Mouse (Mus musculus): ENCODE results near the gene 4931406C07Rik. TPM values are rescaled to one million over a fixed set of nuclear protein-coding genes. Genes with fewer than 3 reads are reported as not detected.
"Not testable (repeated sequence)": the region's sequence is repeated elsewhere in the genome, so short reads cannot be mapped to it uniquely, and the experiment has no call there.

4931406C07Rik gene
- polyA plus RNA-seq, 1 experiment: 28.9 TPM

- Histone ChIP-seq H3K4me1 (ENCODE audit: control insufficient read depth, insufficient read depth, low read length) (peaks cover 3% of the 10 kb centered on the region; the same call in 1 of the 2 replicates), H3K27ac (ENCODE audit: insufficient read depth, low read length) (no peak overlapping the region), H3K4me3 (ENCODE audit: insufficient read depth, low read length) (no peak overlapping the region)
- no peak for TF ChIP-seq POLR2A (IDR thresholded peaks at IDR 0.05; ENCODE audit: extremely low read depth, insufficient read depth, low read length)
- TF ChIP-seq CTCF (IDR thresholded peaks at IDR 0.05; ENCODE audit: extremely low read depth, insufficient read depth, low read length): no peak
Measured at GRCm38 (mm10) chr9:15310179-15310578, 3.9 kb upstream of the 4931406C07Rik start.

- TF ChIP-seq CTCF (IDR thresholded peaks at IDR 0.05; ENCODE audit: extremely low read depth, insufficient read depth, low read length) (no peak), POLR2A (IDR thresholded peaks at IDR 0.05; ENCODE audit: extremely low read depth, insufficient read depth, low read length) (no peak)
- Histone ChIP-seq H3K4me3 (ENCODE audit: insufficient read depth, low read length) (no peak overlapping the region), H3K4me1 (ENCODE audit: control insufficient read depth, insufficient read depth, low read length) (peaks cover 3% of the 10 kb centered on the region; the same call in 1 of the 2 replicates), H3K27ac (ENCODE audit: insufficient read depth, low read length) (no peak overlapping the region)
Measured at GRCm38 (mm10) chr9:15309425-15309824, 3.2 kb upstream of the 4931406C07Rik start.

DNA sequence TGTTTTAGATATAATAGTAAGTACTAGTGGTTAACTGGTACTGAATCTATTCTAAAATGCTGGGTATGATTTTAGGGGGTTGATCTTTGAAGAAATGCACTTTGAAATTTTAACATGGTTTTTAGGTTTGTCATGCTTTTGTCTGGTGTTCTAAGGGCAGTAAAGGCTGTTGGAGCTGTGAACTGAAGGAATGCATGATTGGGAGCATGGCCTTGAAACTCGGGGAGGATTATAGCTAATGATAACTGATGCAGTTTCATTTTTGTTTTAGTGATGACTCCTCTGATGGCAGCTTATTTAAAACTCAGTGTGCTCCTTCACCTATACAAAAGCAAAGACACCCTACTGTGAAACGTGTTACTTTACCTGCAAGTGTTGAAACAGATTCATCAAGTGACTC lies 2.0 kb upstream of the 4931406C07Rik start:
- Histone ChIP-seq H3K4me3 (ENCODE audit: insufficient read depth, low read length) (no peak overlapping the region), H3K4me1 (ENCODE audit: control insufficient read depth, insufficient read depth, low read length) (peaks cover 3% of the 10 kb centered on the region; the same call in 1 of the 2 replicates), H3K27ac (ENCODE audit: insufficient read depth, low read length) (no peak overlapping the region)
- TF ChIP-seq POLR2A (IDR thresholded peaks at IDR 0.05; ENCODE audit: extremely low read depth, insufficient read depth, low read length): no peak
- no peak for TF ChIP-seq CTCF (IDR thresholded peaks at IDR 0.05; ENCODE audit: extremely low read depth, insufficient read depth, low read length)

DNA sequence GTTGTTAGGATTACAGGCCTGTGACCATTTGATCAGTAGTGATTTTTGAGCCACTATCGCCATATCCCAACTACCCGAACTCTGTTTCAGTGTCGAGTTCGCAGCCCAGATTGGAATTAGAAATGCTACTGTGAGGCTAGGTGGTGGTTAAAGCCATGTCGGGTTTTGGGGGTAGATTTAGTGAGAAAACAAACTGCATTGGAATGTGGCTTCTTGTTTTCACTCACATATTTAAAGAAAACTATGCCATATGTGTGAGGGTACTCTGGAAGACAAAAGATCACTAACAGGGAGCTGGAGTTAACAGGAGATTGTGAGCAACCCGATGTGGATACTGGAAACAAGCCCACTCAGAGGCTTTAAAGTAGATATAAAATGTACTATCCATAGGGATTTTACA lies 1.0 kb upstream of the 4931406C07Rik start:
- H3K27ac ChIP-seq (ENCODE audit: insufficient read depth, low read length): no peak overlapping the region
- peaks cover 3% of the 10 kb centered on the region; the same call in 1 of the 2 replicates for H3K4me1 ChIP-seq (ENCODE audit: control insufficient read depth, insufficient read depth, low read length)
- H3K4me3 ChIP-seq (ENCODE audit: insufficient read depth, low read length): no peak overlapping the region; the same call in 1 of the 2 replicates
- TF ChIP-seq CTCF (IDR thresholded peaks at IDR 0.05; ENCODE audit: extremely low read depth, insufficient read depth, low read length) (no peak), POLR2A (IDR thresholded peaks at IDR 0.05; ENCODE audit: extremely low read depth, insufficient read depth, low read length) (no peak)

- H3K4me1 ChIP-seq (ENCODE audit: control insufficient read depth, insufficient read depth, low read length): peaks cover 3% of the 10 kb centered on the region; the same call in 1 of the 2 replicates
Measured at GRCm38 (mm10) chr9:15305503-15306397, 498 bp downstream of the 4931406C07Rik start, which contains the start of gene Taf1d. Gene Taf1d, plus strand, starts transcription at chr9:15306214.

GRCm38 (mm10) chr9:15302881-15303280 lies 3.4 kb downstream of the 4931406C07Rik start:
- TF ChIP-seq CTCF (IDR thresholded peaks at IDR 0.05; ENCODE audit: extremely low read depth, insufficient read depth, low read length) (no peak), POLR2A (IDR thresholded peaks at IDR 0.05; ENCODE audit: extremely low read depth, insufficient read depth, low read length) (no peak)

More at GRCm38 (mm10) chr9:15305503-15306397, 498 bp downstream of the 4931406C07Rik start, which contains the start of gene Taf1d:
- TF ChIP-seq CTCF (IDR thresholded peaks at IDR 0.05; ENCODE audit: extremely low read depth, insufficient read depth, low read length) (no peak), POLR2A (IDR thresholded peaks at IDR 0.05; ENCODE audit: extremely low read depth, insufficient read depth, low read length) (peak; percentile 94)
- Histone ChIP-seq H3K4me3 (ENCODE audit: insufficient read depth, low read length) (peak within 1 kb of the TSS; percentile 82), H3K27ac (ENCODE audit: insufficient read depth, low read length) (peak within 1 kb of the TSS; percentile 84)

DNA sequence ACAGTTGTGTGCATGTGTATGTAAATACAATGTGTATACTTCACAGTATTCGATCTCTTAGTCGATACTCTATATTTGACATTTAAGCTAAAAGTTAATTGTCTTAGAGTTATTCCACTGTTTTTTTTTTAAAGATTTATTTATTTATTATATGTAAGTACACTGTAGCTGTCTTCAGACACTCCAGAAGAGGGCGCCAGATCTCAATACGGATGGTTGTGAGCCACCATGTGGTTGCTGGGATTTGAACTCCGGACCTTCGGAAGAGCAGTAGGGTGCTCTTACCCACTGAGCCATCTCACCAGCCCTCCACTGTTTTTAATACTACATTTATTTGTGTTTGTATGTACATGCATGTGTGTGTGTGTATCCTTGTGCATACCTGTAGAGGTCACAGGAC lies 4.2 kb downstream of the 4931406C07Rik start:
- H3K27ac ChIP-seq (ENCODE audit: insufficient read depth, low read length); H3K4me1 ChIP-seq (ENCODE audit: control insufficient read depth, insufficient read depth, low read length); H3K4me3 ChIP-seq (ENCODE audit: insufficient read depth, low read length): not testable (repeated sequence)

More at GRCm38 (mm10) chr9:15302881-15303280, 3.4 kb downstream of the 4931406C07Rik start:
- Histone ChIP-seq H3K4me1 (ENCODE audit: control insufficient read depth, insufficient read depth, low read length) (peaks cover 3% of the 10 kb centered on the region; the same call in 1 of the 2 replicates), H3K4me3 (ENCODE audit: insufficient read depth, low read length) (no peak overlapping the region), H3K27ac (ENCODE audit: insufficient read depth, low read length) (no peak overlapping the region)

- TF ChIP-seq POLR2A (IDR thresholded peaks at IDR 0.05; ENCODE audit: extremely low read depth, insufficient read depth, low read length) (no peak), CTCF (IDR thresholded peaks at IDR 0.05; ENCODE audit: extremely low read depth, insufficient read depth, low read length) (no peak)
- Histone ChIP-seq H3K27ac (ENCODE audit: insufficient read depth, low read length) (peak overlapping the region; percentile 64), H3K4me3 (ENCODE audit: insufficient read depth, low read length) (no peak overlapping the region; the same call in 1 of the 2 replicates), H3K4me1 (ENCODE audit: control insufficient read depth, insufficient read depth, low read length) (no peaks in the 10 kb centered on the region)
Measured at GRCm38 (mm10) chr9:15301399-15301798, 4.8 kb downstream of the 4931406C07Rik start.

GRCm38 (mm10) chr9:15300056-15300455 lies 6.2 kb downstream of the 4931406C07Rik start:
- Histone ChIP-seq H3K27ac (ENCODE audit: insufficient read depth, low read length) (no peak overlapping the region), H3K4me1 (ENCODE audit: control insufficient read depth, insufficient read depth, low read length) (no peaks in the 10 kb centered on the region), H3K4me3 (ENCODE audit: insufficient read depth, low read length) (no peak overlapping the region)
- TF ChIP-seq POLR2A (IDR thresholded peaks at IDR 0.05; ENCODE audit: extremely low read depth, insufficient read depth, low read length) (no peak), CTCF (IDR thresholded peaks at IDR 0.05; ENCODE audit: extremely low read depth, insufficient read depth, low read length) (no peak)

- Histone ChIP-seq H3K27ac (ENCODE audit: insufficient read depth, low read length) (no peak overlapping the region), H3K4me1 (ENCODE audit: control insufficient read depth, insufficient read depth, low read length) (no peaks in the 10 kb centered on the region), H3K4me3 (ENCODE audit: insufficient read depth, low read length) (no peak overlapping the region)
- no peak for TF ChIP-seq POLR2A (IDR thresholded peaks at IDR 0.05; ENCODE audit: extremely low read depth, insufficient read depth, low read length)
- TF ChIP-seq CTCF (IDR thresholded peaks at IDR 0.05; ENCODE audit: extremely low read depth, insufficient read depth, low read length): no peak
Measured at GRCm38 (mm10) chr9:15298451-15298850, 7.8 kb downstream of the 4931406C07Rik start.

Data from cortical plate, adult 2 months (tissue).